Mouse (Mus musculus) gastrocnemius, adult 2 months (tissue): ENCODE data around the gene Dmac2. TPM values are rescaled to one million over a fixed set of nuclear protein-coding genes. Genes with fewer than 3 reads are reported as not detected.
"Not testable (repeated sequence)": the region's sequence is repeated elsewhere in the genome, so short reads cannot be mapped to it uniquely, and the experiment has no call there.

Experiments used
- DNase-seq: peaks from one replicate; pipeline ENCODE4 v3.0.0; 2022
- H3K27ac ChIP-seq: fragments of 200-600 bp; 2 replicates; pipeline ENCODE4 v1.8.1; 2022; ENCODE audit warnings: mild to moderate bottlenecking
- H3K4me3 ChIP-seq: fragments of 200-600 bp; 2 replicates; pipeline ENCODE4 v1.8.1; 2022; ENCODE audit warnings: mild to moderate bottlenecking, moderate library complexity
- CTCF ChIP-seq: fragments of 200-600 bp; IDR thresholded peaks from 2 replicates; pipeline ENCODE4 v1.8.1; 2022; ENCODE audit warnings: antibody characterized with exemption, mild to moderate bottlenecking, moderate library complexity
- intact Hi-C: fragments of 180-260 bp; cut with DNase I; formaldehyde crosslinking; loops from one replicate; pipeline ENCODE4 v1.15.1; 2025
- long read RNA-seq, 2 experiments: library from polyadenylated mRNA; stranded (forward); transcript quantifications; one replicate each; pipeline ENCODE4 v2.0.0; 2021
- total RNA-seq, 2 experiments: library from RNA; stranded (reverse); gene quantifications; 2 replicates each; pipeline ENCODE4 v1.2.3; 2021

Dmac2 gene
- 10 to 100 TPM; 33.7 to 54.2 TPM for total RNA-seq
- long read RNA-seq, experiment 1, transcript Dmac2-201 (6 exons, 1,465 nt) = major isoform, 19 of 33 reads
- long read RNA-seq, experiment 1, partial matches to known transcripts = 3 of 33 reads
- long read RNA-seq, experiment 1, other reads (novel, unspliced or antisense) = 7 of 33 reads
- long read RNA-seq, experiment 2, transcript Dmac2-201 (6 exons, 1,465 nt) = major isoform, 25 of 39 reads
- long read RNA-seq, experiment 2, partial matches to known transcripts = 6 of 39 reads
- long read RNA-seq, experiment 2, other reads (novel, unspliced or antisense) = 5 of 39 reads

DNA sequence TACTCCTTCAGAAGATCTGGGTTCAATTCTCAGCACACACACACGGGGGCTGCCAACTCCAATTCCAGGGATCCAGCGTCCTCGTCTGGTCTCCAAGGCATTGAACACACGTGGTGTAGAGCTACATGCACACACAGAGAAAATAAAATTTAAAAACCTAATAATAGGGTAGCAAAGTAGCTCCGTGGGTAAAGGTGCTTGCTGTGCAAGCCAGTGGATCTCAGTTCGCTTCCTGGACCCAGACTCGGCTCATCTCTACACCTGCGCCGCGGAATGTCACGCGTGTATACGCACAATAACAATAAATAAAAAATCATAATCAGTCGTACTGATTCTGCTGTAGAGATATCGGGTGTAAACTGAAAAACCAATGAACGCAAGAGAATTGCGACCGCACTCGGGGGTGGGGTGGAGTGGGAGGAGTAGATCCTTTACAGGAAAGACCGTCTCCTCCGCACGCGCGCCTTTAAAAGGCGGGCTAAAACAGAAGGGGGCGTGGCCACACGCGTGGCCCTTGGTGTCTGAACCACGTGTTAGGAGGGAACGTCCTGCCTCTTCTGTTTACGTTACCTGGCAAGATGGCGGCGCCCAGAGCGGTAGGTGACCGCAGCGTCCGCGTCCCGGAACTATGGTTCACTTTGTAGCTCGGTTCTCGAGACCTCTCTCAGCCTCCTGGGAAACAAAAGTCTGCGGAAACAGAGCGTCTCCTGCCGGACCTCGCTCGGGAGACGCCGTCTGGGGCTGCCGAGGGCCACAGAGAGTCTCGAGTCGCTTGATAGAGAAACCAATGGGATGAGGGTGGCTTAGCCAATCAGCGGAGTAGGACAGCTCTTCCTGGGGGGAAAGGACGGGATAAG is at the start of gene Dmac2:
Gene Dmac2, plus strand, starts transcription at position 550 of the 857 bp plus-strand sequence.
- H3K4me3 ChIP-seq = peak within 1 kb of the TSS; percentile 86
- TF ChIP-seq CTCF = no peak
- intact Hi-C loops = no loop called here
- peak; percentile 96 for DNase-seq
- H3K27ac ChIP-seq = peak within 1 kb of the TSS; percentile 89

DNA sequence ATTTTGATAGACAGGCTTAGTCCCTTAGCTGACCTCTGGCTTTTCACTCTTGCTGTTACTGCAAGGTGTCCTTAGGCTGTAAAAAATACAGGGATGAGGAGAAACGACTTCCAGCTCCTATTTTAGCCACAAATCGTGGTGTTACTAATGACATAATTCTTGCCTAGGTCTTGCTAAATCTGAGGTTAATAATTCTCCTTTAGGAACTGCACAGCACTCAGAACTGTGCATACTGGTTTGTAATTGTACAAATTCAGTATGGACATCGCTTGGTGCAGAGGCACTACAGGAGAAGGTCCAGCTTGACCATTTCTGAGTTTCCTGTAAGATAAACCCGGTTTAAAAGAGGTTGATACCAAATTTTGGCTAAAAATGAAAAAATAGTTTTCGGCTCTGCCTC is 45.4 kb upstream of the Dmac2 start:
- intact Hi-C loops, H3K27ac ChIP-seq, DNase-seq, H3K4me3 ChIP-seq: not testable (repeated sequence)

DNA sequence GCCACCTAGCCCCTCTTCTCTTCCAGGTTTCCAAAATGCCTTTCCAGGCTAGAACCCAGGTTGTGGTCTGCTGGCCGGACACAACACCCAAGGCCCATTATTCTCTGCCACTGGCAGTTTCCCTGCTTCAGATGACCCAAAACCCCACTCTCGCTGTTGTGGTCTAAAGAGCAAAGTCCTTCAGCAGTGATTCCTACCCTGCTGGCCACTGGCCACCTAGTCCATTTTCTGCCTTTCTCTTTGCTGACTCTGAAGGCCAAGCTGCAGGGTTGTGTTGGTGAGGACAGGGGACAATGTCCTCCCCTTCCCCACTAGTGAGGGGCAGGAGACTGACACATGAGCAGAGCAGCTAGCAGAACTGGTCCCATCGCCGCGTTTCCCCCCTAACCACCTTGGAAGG is 44.1 kb upstream of the Dmac2 start:
- Histone ChIP-seq H3K27ac (no peak overlapping the region), H3K4me3 (no peak overlapping the region)
- no peak for TF ChIP-seq CTCF
- DNase-seq = no peak
- intact Hi-C loops = no loop called here

DNA sequence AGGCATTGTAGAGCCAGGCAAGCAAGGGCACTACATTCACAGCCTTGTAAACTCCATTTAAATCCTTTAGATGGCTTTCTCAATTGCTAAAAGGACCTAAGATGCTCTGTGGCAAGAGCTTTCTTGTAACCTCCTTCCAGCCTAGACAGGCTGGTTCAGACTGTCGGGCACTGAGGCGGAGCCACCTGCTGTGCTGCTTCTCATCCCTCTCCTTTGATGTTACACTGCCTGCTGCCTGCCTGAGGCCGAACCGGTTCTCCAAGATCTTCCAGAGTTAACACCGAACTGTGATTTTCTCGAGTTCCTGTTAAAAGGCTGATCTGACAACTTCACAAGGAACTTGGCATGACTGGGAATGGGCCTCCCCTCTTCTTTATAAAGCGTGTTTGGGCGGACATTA is 43.3 kb upstream of the Dmac2 start:
- TF ChIP-seq CTCF = no peak
- H3K4me3 ChIP-seq = no peak overlapping the region
- intact Hi-C loops = no loop called here
- no peak for DNase-seq
- no peak overlapping the region for H3K27ac ChIP-seq

DNA sequence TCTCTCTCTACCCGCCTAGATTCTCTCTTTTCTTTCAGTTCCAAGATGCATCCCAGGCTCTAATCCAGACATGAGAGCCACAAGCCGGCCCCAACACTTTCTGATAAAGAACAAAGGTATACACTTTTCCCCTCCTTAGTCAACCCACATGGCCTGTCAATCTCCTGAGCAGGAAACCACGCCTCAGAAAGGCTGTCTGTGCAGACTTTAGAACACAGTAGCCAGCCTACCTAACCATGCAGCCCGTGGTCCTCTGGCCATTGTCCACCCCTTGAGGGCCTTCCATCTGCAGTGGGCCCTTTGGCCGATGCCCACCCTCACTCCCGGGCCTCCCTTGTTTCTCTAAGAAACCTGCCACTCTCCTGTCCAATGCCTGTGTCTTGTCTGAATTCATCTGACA is 42.9 kb upstream of the Dmac2 start:
- H3K4me3 ChIP-seq, intact Hi-C loops, DNase-seq, H3K27ac ChIP-seq: not testable (repeated sequence)

DNA sequence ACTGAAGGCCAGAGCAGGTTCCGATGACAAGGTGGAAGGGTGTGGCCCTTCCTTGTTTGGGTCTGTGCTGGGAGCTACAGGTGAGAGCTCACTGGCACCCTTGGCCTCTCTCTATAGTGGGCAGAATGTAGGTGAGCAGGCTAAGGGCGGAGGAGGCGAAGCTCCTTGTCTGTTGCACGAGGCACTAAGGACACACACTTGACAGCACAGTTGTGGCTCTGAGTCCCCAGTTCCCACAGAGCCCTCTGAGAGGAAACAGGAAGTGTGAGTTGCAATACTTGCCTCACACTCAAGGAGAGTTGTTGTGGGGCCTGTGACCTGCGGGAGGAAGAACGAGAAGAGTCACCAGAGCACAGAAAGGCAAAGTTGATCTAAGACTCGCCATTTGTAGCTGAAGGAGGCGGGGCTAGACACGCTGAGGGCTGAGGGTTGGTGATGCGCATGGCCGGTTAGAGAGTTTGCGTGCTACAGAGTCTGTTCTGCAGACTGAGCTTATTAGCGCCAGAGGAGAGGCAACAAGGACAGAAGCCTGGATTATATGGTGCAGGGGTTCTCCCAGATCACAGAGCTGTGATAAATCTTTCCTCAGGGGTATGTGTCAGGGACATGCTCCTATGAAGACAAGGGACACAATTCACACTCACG is 42.3 kb upstream of the Dmac2 start:
- intact Hi-C loops, DNase-seq, H3K27ac ChIP-seq, H3K4me3 ChIP-seq: not testable (repeated sequence)

DNA sequence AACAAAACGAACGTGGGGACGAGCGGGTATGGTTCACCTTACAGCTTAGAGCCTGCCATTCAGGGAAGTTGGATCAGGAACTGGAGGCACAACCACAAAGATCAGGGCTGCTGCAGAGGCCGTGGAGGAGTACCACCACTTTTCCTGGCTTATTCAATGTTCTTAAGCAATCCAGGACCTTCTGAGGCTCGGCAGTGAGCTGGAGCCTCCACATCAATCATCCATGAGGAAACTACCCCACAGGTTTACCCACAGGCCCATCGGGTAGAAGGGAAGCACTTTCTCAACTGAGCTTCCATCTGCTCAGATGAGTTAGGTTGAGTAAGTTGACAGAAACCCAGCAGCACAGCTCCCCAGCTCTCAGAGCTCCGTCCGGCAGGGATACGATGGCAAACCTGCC is 39.8 kb upstream of the Dmac2 start:
- no peak overlapping the region for H3K4me3 ChIP-seq
- no peak overlapping the region for H3K27ac ChIP-seq
- TF ChIP-seq CTCF = no peak
- intact Hi-C loops = no loop called here
- DNase-seq = no peak

DNA sequence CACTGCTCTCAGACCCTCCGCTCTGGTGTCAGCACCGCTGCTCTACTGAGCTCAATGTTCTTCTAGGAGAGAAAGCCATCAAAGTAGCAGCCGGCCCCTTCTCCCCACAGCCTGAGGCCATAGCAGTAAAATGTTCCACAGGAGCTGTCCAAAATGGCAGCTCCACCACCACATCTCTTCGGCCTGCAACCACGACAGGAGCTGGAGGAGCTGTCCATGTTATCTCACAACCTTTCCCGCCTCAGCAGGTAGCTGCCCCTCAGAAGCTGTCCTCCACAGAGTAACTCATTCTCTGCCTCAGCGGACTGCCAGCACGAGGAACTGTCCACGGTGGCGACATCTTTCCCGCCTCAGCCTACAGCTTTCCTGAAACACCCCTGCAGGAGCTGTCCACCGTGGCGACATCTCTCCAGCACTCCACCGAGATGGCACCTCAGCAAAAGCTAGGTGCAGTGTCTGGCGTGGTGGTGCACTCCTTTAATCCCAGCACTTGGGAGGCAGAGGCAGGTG is 36.9 kb upstream of the Dmac2 start:
- no peak for TF ChIP-seq CTCF
- no peak overlapping the region for H3K27ac ChIP-seq
- DNase-seq = no peak
- intact Hi-C loops = no loop called here
- H3K4me3 ChIP-seq = no peak overlapping the region

DNA sequence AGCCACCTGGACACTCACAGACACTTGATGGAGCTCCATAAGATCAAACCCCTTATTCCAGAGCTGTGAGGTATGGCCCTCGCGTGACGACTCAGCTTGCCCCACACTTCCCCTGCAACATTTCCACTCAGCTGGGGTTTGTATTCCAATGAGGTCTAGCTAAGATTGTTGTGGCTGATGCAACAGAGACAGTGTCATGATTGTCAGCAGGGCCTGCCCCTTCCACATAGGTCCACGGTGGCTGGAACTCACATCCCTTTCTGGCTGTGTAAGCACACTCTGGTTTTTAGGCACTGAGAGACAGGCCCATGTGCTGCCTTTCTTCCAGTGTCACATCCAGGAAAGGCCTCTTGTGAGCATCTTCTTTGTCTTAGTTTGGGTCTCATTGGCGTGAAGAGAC is 34.6 kb upstream of the Dmac2 start:
- no peak for DNase-seq
- H3K4me3 ChIP-seq = no peak overlapping the region
- intact Hi-C loops = no loop called here
- TF ChIP-seq CTCF = no peak
- H3K27ac ChIP-seq = no peak overlapping the region

DNA sequence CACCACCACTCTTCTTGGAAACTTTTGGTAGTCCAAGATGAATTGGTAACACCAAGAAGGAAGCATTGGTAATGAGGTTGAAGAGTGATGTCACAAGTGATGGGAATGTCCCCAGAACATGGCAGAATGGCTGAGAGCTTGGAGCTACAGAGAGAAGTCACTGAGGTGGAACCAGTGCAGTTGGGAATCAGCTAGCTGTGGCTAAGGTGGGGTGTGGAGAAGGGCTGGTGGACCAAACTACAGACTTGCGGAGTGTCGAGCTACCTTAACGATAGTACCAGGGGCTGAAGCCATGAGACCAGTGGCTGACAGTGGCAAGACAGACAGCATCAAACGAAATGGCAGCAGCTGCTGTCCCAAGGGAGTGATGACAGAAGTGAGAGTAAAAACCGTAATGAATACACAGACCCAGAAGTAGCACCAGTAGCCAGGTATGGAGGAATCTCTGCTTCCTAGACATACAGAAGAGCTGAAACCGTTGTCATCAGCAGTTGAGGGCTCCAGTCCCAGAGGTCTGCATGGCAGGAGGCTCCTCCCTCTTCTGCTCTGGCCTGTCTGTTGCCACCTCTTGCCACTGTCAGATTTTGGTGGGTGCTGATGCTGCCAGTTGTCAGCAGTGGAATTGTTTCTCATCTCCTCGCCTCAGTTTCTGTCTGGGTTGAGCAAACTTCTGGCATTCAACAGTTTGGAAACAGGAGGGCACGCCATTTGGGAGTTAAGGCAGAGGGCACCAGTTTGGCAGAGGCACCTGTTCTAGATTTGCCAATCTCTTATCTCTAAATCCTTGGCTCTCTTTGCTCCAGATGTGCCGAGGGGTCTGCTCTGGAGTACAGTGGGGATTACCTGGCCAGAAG is 33.6 kb upstream of the Dmac2 start:
- no peak overlapping the region for H3K4me3 ChIP-seq

DNA sequence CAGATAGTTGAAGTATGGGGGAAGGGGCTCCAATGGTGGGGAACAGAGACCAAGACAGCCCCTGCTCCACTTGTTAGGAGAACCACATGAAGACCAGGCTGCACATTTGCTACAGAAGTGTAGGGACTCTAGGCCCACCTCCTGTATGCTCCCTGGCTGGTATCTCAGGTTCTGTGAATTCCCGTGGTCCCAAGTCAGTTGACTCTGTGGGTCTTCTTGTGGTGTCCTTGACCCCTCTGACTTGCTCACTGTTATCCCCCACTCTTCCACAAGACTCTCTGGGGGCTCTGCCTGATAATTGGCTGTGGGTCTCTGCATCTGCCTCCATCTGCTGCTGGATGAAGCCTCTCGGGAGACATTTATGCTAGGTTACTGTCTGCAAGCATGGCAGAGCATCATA is 28.0 kb upstream of the Dmac2 start:
- no peak overlapping the region for H3K4me3 ChIP-seq
- no peak for DNase-seq
- H3K27ac ChIP-seq = no peak overlapping the region
- intact Hi-C loops = no loop called here
- TF ChIP-seq CTCF = no peak

More for the DNA sequence above, 33.6 kb upstream of the Dmac2 start:
- H3K27ac ChIP-seq = no peak overlapping the region
- no peak for TF ChIP-seq CTCF
- intact Hi-C loops = no loop called here
- DNase-seq = no peak

DNA sequence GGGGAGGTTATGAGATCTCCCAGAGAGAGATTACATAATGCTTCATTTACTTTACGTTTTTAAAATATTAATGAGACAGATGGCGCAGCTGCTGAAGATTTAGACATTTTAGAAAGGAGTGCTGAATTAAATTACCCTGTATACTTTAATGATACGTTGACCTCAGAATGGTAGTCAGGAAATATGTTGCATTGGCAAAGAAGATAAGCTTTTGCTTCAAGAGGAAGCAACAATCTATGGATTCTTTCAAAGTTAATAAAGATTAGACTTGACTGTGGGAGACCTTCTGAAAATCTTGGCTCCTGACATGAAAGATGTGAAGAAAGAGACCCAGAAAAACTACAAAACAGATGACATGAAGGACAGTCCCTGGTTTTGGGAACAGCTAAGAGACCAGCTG is 25.4 kb upstream of the Dmac2 start:
- intact Hi-C loops = no loop called here
- no peak for DNase-seq

More for the DNA sequence above, 25.4 kb upstream of the Dmac2 start:
- Histone ChIP-seq H3K4me3 (no peak overlapping the region), H3K27ac (no peak overlapping the region)
- no peak for TF ChIP-seq CTCF
